Mouse (Mus musculus) neural tube, embryonic 11.5 days (tissue): ENCODE measurements at regions not wholly inside any gene's neighbourhood (a gene's known extent, or its start where the extent isn't known, plus 50 kb on each side); places are given as distances from the start of the nearest gene placed in this dataset. TPM values are rescaled to one million over a fixed set of nuclear protein-coding genes. Genes with fewer than 3 reads are reported as not detected.

Source experiments
- ATAC-seq: fragments of 200-750 bp; cut with Nextera tagmentation; 2 replicates; pipeline ENCODE4 v1.8.0; 2017; ENCODE audit warnings: moderate number of reproducible peaks, mild to moderate bottlenecking, moderate TSS enrichment, moderate library complexity; ENCODE audit not compliant: insufficient read depth, low FRiP score, low TSS enrichment
- DNase-seq: peaks from one replicate; pipeline ENCODE4 v3.0.0-alpha.2; 2015; ENCODE audit warnings: low spot score
- H3K27ac ChIP-seq: fragments of 300-500 bp; sonication (generic); 2 replicates; pipeline ENCODE4 v1.5.1; 2014; ENCODE audit warnings: low read depth, mild to moderate bottlenecking, low read length
- H3K27me3 ChIP-seq: fragments of 300-500 bp; sonication (generic); 2 replicates; pipeline ENCODE4 v1.6.1; 2014; ENCODE audit warnings: mild to moderate bottlenecking, low read length, mixed read lengths; ENCODE audit not compliant: control insufficient read depth, insufficient read depth
- H3K36me3 ChIP-seq: fragments of 300-500 bp; sonication (generic); 2 replicates; pipeline ENCODE4 v1.6.1; 2014; ENCODE audit warnings: mild to moderate bottlenecking, low read length, moderate library complexity, mixed read lengths; ENCODE audit not compliant: control insufficient read depth, insufficient read depth
- H3K4me1 ChIP-seq: fragments of 300-500 bp; sonication (generic); 2 replicates; pipeline ENCODE4 v1.6.1; 2014; ENCODE audit warnings: low read length, mixed read lengths; ENCODE audit not compliant: control insufficient read depth, insufficient read depth
- H3K4me2 ChIP-seq: fragments of 300-500 bp; sonication (generic); 2 replicates; pipeline ENCODE4 v1.6.1; 2014; ENCODE audit warnings: low read depth, mild to moderate bottlenecking, moderate library complexity
- H3K4me3 ChIP-seq: fragments of 300-500 bp; sonication (generic); 2 replicates; pipeline ENCODE4 v1.5.1; 2014; ENCODE audit warnings: low read depth, low read length
- H3K9ac ChIP-seq: fragments of 300-500 bp; sonication (generic); 2 replicates; pipeline ENCODE4 v1.6.1; 2014; ENCODE audit warnings: mild to moderate bottlenecking, low read length
- H3K9me3 ChIP-seq: fragments of 300-500 bp; sonication (generic); 2 replicates; pipeline ENCODE4 v1.6.1; 2016; ENCODE audit warnings: low read length; ENCODE audit not compliant: control insufficient read depth
- WGBS: fragments of 180-500 bp; shearing (Covaris S2); extraction: QIAGEN DNeasy Blood & Tissue Kit; methylation state at CpG from one replicate; pipeline ENCODE4 v1.1.7; 2014; 5-methylcytosine and 5-hydroxymethylcytosine counted together
- microRNA-seq: library from miRNA; unstranded; fragments of <30 nt; microRNA quantifications from one replicate; pipeline ENCODE4, GENCODE M21; 2016

GRCm38 (mm10) chr2:159755541-159756011 is 578.4 kb downstream of the Gm826 start:
- no peak overlapping the region for H3K27ac ChIP-seq
- H3K4me1 ChIP-seq = no peaks in the 10 kb centered on the region
- H3K4me2 ChIP-seq = no peak overlapping the region
- H3K4me3 ChIP-seq = no peak overlapping the region
- no peaks in the 10 kb centered on the region for H3K9me3 ChIP-seq
- H3K27me3 ChIP-seq = no peaks in the 10 kb centered on the region
- DNase-seq (peak; percentile 15), ATAC-seq (no peak)
- no peak overlapping the region for H3K9ac ChIP-seq
- H3K36me3 ChIP-seq = no peaks in the 10 kb centered on the region
- 36% methylated on average over 7 of the region's 7 CpGs for WGBS

- H3K27ac ChIP-seq = no peak overlapping the region
- no peaks in the 10 kb centered on the region for H3K27me3 ChIP-seq
- no peak overlapping the region for H3K4me3 ChIP-seq
- no peak for DNase-seq
- H3K36me3 ChIP-seq = no peaks in the 10 kb centered on the region
- no peaks in the 10 kb centered on the region for H3K9me3 ChIP-seq
- 90% methylated on average over 6 of the region's 6 CpGs for WGBS
- no peak overlapping the region for H3K4me2 ChIP-seq
- H3K9ac ChIP-seq = no peak overlapping the region
- ATAC-seq = no peak
- H3K4me1 ChIP-seq = no peaks in the 10 kb centered on the region
Observed at GRCm38 (mm10) chr2:159760806-159761205, 573.2 kb downstream of the Gm826 start.

- Histone ChIP-seq H3K4me3 (no peak overlapping the region), H3K4me2 (no peak overlapping the region), H3K27me3 (no peaks in the 10 kb centered on the region), H3K4me1 (no peaks in the 10 kb centered on the region), H3K36me3 (no peaks in the 10 kb centered on the region), H3K27ac (no peak overlapping the region), H3K9me3 (no peaks in the 10 kb centered on the region), H3K9ac (no peak overlapping the region)
- DNase-seq (no peak), ATAC-seq (no peak)
- 84% methylated on average over 6 of the region's 6 CpGs for WGBS
Observed at GRCm38 (mm10) chr2:159763115-159763514, 570.8 kb downstream of the Gm826 start.

Small RNAs in the stretch of these regions (microRNA-seq; reads per million reads assigned to microRNA genes)
- not detected for gene Gm44319
